Mouse (Mus musculus) layer of hippocampus, adult 9-11 months (tissue): ENCODE measurements at regions not wholly inside any gene's neighbourhood (a gene's known extent, or its start where the extent isn't known, plus 50 kb on each side); places are given as distances from the start of the nearest gene placed in this dataset.

ENCODE experiments used
- DNase-seq: peaks from one replicate; pipeline ENCODE4 v3.0.0; 2022

DNA sequence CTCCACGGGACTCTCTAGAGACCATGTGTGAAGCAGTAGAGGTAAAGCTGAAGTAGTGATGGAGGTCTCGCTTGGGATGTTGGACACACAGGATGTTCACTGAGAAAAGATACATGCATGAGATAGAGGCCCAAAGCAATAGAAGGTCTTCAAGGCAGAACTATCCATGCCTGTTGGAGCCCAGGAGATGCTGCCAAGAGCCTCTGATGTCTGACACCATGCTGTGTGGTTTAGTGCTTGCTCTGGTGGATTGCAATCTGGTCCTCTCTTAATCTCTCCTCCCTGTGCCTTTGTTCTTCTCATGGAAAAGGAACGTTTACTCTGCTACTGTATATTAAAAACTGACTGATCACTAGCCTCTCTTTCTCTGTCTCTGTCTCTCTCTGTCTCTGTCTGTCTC is 370.0 kb downstream of the Matn1 start:
- no peak for DNase-seq

DNA sequence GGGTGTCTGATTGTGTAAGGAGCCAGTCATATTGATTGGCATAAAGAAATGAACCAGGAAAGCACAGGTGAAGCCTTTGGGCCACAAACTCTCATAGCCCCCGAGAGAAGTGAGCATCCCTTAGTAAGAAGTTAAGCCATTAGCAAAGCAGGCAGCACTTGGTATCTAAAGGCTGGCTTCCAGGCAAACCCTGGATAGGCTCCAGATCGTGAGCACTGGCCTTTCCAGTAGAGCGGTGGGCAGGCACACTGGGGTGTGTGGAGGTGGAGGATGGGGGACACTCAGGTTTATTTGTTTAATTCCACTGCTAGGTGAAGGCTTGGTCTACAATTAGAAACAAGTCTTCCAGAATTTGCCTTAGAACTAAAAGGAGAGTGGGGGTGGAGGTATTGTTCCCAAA is 371.9 kb downstream of the Matn1 start:
- DNase-seq = no peak

DNA sequence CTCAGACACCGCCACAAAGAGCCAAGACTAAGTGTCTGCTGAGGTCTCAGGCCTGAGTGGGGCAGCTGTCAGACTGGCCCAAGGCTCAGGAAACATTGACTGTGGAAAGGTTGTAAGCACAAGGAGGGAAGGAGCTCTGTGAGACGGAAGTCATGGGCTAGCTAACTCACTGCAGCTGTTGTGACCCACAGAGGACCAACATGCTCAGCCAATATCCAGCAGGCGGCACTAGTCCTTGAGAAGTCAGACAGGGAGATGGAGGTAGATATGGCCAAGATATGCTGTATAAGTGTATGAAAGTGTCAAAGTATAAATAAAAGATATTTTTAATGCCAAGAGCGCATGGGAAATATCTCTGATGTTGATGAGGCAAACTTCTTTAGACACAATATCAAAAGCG is 378.1 kb downstream of the Matn1 start:
- DNase-seq = no peak

DNA sequence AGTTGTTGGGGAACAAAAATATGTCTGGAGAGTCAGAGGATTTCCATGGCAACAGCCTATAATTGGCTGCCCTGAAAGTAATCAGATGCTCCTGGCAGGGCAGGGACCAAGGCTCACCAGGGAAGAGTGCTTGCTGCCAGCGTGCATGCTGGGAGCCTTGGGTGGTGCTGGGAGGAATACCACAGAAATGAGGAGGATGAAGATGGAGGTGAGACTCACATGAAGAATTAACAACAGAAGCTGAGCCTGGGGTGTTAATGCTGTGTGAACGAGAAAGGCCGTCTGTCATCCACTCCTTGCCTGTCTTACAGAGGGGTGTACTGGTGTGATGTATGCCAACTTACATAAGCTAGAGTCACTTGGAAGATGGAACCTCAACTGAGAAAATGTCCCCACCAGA is 380.3 kb downstream of the Matn1 start:
- DNase-seq = no peak

DNA sequence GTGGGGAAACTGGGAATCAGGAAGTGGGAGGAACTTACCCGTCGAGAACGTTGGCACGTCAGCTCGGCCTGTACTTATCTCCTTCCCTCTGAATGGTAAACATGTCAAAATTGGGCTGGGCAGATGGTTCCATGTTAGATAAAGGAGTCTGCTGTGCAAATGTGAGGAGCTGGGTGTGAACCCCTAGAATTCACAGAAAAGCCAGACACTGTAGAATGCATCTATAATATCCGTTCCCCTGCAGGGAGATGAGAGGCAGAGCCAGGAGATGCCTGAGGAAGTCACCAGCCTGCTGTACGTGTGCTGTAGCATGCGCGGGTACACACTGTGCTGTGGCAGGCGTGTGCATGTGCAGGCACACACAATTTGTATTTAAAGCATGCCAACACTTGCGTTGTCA is 381.0 kb downstream of the Matn1 start:
- DNase-seq = no peak

DNA sequence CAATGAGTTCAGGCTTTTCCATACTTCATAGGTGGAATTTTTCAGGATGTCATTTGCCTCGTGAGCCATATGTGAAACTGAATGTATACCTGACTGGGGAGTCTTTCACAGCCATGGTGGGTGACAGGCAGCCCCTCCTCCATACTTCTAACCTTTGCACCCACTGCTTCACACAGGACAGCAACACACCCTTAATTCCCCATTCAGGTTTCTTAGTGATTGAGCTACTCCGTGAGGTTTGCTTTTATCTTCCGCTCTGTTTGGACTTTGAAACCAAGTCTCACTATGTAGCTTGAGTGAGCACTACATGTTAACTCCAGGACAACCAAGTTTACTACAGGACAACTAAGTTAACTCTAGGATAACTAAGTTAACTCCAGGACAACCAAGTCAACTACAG is 381.4 kb downstream of the Matn1 start:
- no peak for DNase-seq

DNA sequence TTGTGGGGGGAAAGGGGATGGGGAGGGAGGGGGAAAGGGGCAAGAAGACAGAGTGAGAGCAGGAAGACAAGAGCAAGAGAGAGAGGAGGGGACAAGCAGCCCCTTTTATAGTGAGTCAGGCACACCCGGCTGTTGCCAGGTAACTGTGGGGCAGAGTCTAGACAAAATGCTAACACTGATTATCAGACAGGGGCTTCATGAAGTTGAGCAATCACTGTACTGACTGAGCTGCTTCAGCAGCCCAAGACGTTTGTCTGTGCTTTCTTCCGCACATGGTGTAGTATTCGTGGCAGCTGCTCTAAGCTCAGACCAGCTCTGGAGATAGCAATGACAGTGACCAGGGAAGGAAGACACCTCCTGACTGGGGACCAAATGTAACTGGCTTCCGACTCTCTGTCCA is 385.2 kb downstream of the Matn1 start:
- DNase-seq = no peak

DNA sequence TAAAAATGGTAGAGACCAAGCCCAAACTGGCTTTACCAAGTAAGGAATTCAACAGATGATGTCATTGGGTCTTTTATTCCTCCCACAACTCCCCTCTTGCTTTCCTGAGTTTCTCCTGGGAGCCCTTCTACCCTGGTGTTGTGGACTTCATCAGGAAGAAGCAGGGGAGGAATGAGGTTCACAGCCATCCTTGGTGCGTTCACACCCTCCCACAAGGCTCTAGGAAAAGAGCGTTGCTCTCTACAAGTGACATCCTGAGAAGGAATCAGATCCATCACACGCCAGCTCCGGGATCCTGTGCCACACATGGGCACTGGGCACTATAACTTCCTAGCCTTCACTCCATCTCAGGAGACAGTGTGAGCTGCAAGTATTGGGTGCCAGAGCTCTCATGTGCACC is 387.5 kb downstream of the Matn1 start:
- no peak for DNase-seq

DNA sequence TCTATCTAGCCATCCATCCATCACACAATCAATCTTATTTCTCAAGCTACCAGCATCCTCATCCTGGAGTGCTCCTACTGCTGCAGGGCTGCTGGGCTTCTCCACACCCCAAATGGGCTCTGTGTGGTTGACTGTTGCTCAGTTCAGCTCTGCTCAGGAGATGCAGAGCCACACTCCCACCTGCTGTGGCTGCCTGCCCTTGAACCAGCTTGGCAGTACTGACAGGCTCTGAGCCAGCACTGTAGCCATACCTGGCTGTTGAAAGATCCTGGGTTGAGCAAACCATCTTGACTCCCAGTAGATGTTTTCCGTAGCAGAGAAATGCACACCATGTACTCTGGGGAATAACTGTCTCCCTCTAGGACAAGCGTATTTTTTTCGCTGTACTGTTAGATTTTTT is 392.6 kb downstream of the Matn1 start:
- DNase-seq = no peak

DNA sequence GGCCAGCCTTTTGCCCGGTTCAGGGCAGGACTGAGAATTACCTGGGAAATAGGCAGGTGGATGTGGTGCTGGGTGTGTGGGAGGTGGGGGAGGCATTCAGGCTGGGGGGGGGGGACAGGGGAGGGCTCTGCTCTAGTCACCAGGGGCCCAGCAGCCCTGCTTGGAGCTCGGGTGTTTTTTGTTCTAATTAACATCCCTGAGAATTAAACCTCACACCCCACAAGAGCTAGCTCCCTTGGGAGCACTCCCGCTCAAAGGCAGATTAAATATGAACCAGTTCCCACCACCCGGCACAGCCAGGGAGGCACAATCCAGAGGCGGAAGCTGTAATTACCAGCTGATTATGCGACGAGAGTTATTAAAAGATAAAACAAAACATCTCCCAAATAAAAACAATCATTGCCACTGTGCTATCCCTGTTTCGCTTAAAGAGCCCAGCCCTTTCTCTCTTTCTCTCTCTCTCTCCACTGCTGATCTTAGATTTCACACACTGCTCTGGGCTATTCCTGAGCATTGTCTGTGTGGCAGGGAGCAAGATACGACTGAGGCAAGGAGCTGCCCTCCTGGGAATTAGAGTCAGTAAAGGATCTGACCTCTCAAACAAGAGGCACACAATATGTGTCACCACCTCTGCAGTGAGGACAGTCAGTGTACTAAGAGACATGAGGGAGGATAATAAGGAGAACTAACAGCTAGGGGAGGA is 397.0 kb downstream of the Matn1 start:
- no peak for DNase-seq

DNA sequence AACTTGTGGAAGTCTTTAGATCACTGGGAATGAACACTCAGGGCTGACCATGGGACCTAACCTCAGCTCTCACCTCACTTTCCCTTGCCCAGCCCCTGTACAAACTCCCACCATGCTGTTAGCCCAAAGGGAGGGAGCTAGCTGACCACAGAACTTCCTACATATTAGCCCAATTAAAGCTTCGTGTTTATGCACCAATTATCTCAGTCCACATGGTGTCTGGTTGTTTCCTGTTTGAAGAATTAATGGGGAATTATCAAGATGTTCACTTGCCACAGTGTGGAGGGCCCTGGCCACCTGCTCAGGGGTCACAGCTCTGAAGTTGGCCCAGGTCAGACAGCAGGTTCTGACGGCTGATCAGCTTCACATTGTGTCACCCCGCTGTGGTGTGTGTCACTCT is 402.5 kb downstream of the Matn1 start:
- no peak for DNase-seq

DNA sequence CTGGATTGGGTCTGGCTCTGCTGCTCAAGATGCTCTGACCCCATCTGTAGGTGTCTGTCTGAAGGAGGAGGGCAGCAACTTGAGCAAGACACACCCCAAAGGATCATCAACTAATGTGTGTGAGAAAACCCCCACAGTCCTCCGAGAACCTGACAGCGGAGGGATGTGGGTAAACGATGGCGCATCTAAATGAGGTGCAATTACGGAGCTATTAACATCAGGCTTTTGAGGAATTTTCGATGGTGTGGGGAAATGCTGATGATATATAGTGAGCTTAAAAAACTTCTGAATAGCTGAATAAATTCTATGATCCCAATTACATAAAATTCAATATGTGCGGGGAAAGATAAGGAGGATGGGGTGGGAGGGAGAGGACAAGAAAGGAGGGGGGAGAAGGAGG is 406.1 kb downstream of the Matn1 start:
- no peak for DNase-seq

DNA sequence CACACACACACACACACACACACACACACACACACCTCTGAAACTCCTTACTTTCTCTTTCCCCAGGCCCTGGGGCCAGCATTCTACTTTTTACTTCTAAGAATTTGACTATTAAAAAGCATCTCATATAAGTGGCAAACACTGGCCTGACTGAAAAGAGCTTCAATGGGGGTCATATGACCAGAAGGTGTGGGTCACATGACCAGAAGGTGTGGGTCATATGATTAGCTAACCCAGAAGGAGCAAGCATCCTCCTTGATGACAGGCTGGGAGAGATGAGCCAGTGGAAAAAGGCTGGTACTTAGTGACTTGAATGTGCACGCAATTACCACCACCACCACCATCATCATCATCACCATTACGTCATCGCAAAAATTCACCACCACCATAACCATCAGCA is 410.7 kb downstream of the Matn1 start:
- no peak for DNase-seq

DNA sequence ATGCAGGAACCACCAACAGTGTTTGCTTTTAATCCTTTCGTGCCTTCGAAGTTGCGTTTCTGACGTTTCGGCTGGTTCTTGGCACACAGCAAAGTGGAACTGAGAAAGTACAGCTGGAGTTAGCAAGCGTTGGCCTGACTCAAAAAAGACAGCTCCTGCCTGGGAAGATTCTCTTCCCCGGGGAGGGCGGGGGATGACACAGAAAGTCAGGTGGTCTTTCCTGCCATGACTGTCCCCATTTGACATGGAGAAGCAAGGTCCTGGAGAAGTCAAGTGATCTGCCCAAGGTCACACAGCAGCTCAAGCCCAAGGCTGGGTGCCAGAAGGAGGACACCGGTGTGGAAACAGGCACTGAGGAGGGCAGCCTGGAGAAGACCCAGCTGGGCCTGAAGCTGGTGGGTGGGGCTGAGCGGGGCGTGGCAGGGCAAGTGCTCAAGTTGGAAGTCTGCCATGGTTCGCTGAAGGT is 411.4 kb downstream of the Matn1 start:
- DNase-seq = no peak

DNA sequence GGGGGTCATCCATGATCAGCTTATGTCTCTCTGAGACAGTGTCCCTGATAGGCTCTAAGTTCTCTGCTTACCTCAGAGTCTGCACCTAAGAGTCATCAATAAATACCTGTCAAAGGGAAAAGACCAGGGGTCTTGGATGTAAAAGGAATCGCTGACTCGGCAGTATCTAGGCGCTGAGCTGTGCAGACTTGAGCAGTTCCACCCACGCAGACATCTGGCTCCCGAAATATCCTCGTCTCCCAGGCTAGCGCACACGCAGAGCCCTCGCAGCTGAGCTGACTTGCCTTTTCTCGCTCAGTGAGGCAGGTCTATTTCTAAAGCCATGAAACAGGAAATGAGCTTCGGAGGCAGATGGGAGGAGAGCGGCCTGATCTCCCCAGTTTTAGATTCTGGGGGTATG is 412.1 kb downstream of the Matn1 start:
- DNase-seq = peak; percentile 57

DNA sequence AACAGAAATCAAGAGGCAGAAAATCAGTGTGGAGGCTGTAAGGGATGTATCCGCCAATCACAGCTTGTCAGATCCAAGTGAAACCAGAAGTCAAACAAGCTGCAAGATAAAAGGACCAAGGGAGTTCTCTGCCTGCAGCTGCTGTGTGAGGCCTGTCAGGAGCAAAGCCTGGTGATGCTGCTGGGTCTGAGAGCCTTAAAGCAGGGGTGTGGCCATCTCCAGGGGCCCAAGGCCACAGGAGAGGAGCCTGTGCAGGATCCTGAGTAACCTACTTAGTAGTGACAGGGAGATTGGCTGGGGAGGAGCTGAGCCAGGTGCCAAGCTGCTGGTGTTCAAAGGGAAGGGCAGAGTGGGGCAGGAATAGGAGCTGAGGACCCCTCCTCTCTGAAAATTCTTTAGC is 418.8 kb downstream of the Matn1 start:
- no peak for DNase-seq

DNA sequence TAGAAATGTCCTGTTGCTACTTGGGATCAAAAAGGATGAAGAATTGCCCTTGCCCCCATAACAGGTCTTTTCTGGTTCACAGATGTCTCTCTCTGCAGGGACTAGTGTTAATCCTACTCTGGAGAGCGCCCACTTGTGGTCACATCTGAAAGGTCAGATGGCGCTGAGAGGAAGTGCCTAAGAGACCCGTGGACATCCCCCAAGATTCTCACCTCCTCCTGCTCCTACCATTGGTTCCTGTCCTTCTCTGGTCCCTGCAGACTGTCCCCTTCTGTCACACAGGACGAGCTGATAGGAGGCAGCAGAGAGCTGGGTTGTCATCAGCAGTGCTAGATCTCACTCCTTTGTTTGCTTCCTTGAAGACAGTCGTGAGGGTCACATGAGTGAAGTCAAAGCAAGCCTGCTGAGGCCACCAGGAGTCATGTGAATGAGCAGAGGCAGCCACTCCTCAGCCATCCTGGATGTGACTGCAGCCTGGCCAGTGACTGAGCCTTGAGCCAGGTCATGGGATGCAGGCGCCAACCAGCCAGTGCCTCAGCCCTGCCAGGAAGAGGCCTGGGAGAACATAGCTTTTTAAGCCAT is 420.6 kb downstream of the Matn1 start:
- DNase-seq = no peak

DNA sequence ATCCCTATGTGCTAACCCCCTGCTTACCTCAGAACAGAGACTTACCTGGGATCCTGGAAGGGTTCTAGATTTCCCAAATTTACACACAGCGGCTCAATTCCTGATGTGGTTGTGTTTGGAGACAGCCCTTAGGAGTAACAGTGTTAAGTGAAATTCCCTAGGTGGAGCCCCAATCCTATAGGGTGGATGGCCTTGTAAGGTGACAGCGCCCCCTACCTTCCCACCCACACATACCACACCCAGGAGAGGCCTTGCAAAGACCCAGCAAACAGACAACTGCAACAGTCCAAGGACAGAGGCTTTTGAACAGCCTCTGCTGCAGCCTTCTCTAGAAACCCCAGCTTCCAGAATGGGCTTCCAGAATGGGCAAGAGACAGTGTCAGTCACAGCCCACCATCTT is 421.8 kb downstream of the Matn1 start:
- no peak for DNase-seq

DNA sequence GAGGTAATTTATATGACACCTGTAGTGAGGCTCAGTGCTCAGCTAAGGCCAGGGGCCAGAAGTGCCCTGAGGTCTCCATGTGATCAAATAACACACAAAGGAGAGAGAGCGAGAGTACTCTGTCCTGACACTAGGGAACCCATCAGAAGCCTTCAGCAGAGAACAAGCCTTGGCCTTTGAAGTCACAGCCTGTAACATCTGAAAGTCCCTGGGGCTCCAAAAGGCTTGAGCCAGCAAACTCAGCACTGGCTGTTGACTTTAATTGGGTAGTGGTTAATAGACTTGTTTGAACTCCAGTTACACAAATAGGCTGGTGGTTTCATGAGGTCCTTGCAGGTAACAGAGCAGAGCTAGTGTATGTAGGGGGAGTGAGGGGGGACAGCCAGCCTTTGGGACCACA is 422.5 kb downstream of the Matn1 start:
- DNase-seq = no peak

DNA sequence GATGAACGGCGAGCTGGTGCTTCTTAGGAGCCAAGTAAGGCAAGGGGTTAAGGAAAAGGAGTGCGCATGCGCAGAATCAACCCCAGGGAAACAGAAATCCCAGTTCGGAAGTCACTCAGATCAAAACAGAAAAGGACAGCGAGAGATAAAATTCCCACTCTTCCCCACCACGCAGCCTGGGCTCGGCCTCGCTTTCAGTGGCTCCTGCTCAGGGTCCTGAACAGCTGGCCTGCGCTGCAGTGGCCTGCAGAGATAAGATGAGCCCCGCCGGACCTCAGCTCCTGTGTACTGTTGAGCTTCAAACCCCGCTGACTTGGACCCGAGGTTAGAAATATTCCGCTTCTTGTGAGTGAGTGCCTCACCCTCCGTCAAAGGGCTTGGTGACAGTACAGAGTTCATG is 428.3 kb downstream of the Matn1 start:
- no peak for DNase-seq

DNA sequence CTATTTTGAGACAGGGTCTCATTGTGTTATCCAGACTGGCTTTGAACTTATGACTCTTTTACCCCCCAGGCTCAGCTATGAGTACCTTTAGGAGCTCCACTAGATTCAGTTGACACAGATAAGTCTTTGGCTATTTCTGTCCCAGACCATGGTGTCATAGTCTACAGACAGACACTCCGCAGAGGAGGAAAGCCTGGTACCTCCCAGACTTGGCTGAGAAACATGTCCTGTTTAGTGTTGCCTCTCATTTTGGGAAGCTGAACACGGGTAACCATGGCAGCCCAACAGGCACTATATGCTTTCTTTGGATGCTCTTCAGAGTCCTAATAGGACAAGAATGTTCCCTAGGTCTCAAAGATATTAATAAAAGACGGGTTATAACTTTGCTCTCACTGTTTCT is 429.0 kb downstream of the Matn1 start:
- no peak for DNase-seq

DNA sequence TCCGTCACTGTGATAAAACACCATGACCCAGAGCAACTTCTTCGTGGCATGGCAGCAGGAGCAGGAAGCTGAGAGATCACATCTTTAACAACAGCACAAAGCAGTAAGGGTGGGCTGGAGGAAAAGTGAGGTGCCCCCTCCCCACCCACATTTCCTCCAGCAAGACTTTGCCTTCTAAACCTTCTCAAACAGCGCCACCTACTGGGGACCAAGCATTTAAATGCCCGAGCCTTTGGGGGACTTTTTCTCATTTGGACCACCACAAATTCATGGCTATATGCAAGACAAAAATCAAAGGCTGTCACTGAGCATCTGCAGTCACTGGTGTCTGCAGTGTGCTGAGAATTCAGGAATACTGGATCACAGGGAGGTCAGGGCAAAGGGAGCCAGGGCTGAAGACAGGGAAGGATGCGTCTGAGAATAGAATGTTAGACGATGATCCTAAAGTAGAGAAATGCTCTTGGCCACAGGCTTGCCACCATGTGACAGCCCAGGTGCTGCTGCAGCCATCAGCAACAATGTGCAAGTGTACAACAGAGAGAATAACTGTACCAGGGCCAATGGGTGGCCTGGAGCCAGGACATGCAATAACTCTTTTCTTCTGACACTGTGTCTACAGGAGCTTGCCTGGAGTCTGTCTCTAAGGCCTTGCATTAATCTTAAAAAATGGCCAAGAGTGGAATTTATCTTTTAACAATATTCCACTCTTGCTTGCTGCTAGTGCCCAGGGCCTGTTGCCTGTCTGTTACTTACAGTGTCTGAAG is 430.5 kb downstream of the Matn1 start:
- no peak for DNase-seq

DNA sequence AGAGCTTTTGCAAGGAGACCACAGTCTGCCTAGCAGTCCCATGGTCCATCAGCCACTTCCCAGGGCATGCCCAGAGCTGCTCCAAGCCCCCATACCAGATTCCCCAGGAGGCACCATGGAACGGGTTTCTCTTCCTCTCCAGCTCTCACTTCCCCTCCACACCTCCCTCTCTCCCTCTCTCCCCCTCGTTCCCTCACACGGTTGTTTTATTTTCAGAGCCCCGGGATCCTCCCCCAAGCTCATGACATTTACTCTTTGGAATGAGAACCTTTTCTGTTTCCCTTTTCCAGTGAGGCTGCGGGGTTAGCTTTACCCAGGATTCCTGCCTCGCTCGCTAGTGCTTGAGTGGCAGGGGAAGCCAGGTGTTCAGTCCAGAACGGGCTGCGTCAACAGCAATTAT is 436.9 kb downstream of the Matn1 start:
- no peak for DNase-seq

DNA sequence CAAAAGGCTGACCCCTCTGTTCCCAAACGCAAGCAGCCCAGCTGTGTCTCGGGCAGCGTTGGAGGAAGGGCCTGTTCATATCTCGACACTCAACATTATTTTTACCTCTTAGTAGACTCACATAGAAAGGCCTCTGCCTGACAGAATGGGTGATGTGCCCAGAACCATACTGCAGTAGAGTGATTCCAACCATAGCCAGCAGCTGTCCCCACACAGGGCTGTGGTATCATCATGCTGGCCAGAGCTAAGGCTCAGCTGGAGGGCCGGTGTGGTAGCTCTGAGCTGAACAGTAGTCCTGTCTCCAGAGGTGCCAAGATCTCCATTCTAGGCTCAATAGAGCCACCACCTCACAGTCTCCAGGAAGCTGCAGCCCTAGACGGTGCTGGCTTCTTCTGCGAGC is 437.3 kb downstream of the Matn1 start:
- no peak for DNase-seq

DNA sequence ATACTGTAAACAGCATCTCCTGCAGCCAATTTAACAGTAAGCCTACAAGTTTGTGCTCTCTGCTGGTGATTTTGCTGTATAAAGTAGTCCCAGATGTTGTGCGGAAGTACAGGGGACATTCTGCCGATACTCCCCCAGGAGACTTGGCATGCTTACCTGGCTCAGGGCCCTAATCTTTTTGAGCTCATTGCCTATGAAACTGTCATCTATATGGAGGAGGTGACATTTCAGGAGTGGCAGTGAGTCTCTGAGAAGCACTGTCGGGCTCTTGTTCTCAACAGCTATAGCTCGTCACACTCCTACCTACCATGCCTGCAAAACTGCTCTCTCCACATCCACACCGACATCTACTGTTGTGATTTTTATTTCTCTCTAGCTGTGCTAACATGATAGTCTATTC is 439.7 kb downstream of the Matn1 start:
- no peak for DNase-seq
